ENCODE assay signal across 17 mouse cellular contexts in the genomic region with DNA sequence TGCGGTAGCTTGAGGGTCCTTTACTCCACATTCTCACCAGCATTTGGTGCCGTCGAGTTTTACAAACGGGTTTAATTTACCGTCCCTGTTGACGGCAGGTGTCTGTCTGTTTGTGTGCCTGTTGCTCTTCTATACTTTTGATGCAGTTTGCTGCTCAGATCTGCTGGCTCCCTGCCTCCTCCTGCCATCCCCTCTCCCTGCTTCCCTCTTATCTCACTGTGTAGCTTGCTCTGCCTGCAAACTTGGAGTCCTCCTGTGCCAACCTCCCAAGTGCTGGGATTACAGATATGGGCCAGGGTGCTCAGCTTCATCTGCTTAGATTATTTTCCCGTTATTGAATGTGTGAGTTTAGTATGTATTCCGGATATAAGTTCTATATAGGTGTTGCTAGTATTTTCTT. TPM values are rescaled to one million over a fixed set of nuclear protein-coding genes. Genes with fewer than 3 reads are reported as not detected.
DNase-seq lines count a peak whose midpoint lies in the region; ATAC-seq and TF ChIP-seq lines count a peak whose summit lies in the region.
"Had no signal": no experiment of that assay in that cellular context is flagged by ENCODE, and none has a peak within 500 bp of the region (broad histone marks: within the 10 kb centered on the region; RNA-seq: fewer than 3 reads in every experiment).

No protein-coding gene starts in this region.

- TF ChIP-seq EP300 in liver, postnatal 0 days (IDR thresholded peaks at IDR 0.05; ENCODE audit: low read depth), result peak; percentile 96

- intact Hi-C loops in left cerebral cortex, postnatal 4 days (cut with DNase I), result no loop called here
- intact Hi-C loops in left cerebral cortex, postnatal 10 days (cut with DNase I), result no loop called here

- no peak for TF ChIP-seq CTCF in G1E (IDR thresholded peaks at IDR 0.05; ENCODE audit: low read depth, low read length)
- TF ChIP-seq CTCF in liver, postnatal 0 days (IDR thresholded peaks at IDR 0.05; ENCODE audit: low read depth), result no peak

- H3K36me3 ChIP-seq in G1E (replicated peaks), result peaks cover 58% of the 10 kb centered on the region
- peaks cover 13% of the 10 kb centered on the region; the same call in 1 of the 2 replicates for H3K36me3 ChIP-seq in liver, postnatal 0 days (replicated peaks; ENCODE audit: insufficient read depth, low read length)

- no peaks in the 10 kb centered on the region for H3K27me3 ChIP-seq in G1E (ENCODE audit: insufficient read depth, low read length)
- H3K27me3 ChIP-seq in liver, postnatal 0 days (ENCODE audit: insufficient read depth, low read length), result no peaks in the 10 kb centered on the region
- H3K27me3 ChIP-seq: megakaryocyte, embryonic 14.5 days had no signal

- peak overlapping the region; percentile 92 for H3K27ac ChIP-seq in liver, postnatal 0 days (ENCODE audit: low read depth)
- H3K27ac ChIP-seq: hindbrain, embryonic 14.5 days had no signal

- DNase-seq in adrenal gland, postnatal 14 days, result peak; percentile 37
- DNase-seq in adrenal gland, postnatal 4 days (ENCODE audit: low spot score in 2 of 2), result no peak
- DNase-seq in G1E (ENCODE audit: low spot score), result no peak
- DNase-seq in liver, postnatal 0 days, result peak; percentile 56
- no peak for DNase-seq in urinary bladder, adult 18-20 months (ENCODE audit: low spot score in 2 of 2)
- no peak for DNase-seq in left cerebral cortex, postnatal 4 days
- no peak for DNase-seq in left cerebral cortex, postnatal 10 days (ENCODE audit: extremely low spot score in 1 of 2, low spot score in 2 of 2)
- DNase-seq: gastrocnemius, postnatal 36 days; kidney, adult 11 months; kidney, postnatal 36 days; lung, adult 18-20 months; right cerebral cortex, postnatal 4 days; thymus, adult 18-20 months had no signal

- H3K4me3 ChIP-seq in G1E (ENCODE audit: low read depth, low read length), result peak overlapping the region; percentile 64; the same call in 1 of the 2 replicates
- peak overlapping the region; percentile 22 for H3K4me3 ChIP-seq in liver, postnatal 0 days (ENCODE audit: low read depth, low read length)
- H3K4me3 ChIP-seq: megakaryocyte, embryonic 14.5 days had no signal

- no peaks in the 10 kb centered on the region for H3K9me3 ChIP-seq in G1E (replicated peaks)
- no peaks in the 10 kb centered on the region for H3K9me3 ChIP-seq in liver, postnatal 0 days (ENCODE audit: low read length)
- H3K9me3 ChIP-seq: megakaryocyte, embryonic 14.5 days had no signal

- peak overlapping the region; percentile 44 for H3K9ac ChIP-seq in liver, postnatal 0 days (replicated peaks)
- H3K9ac ChIP-seq: hindbrain, embryonic 14.5 days had no signal

- peak overlapping the region; percentile 67 for H3K4me2 ChIP-seq in liver, postnatal 0 days (ENCODE audit: low read depth, low read length)
- H3K4me2 ChIP-seq: hindbrain, embryonic 14.5 days had no signal

- H3K4me1 ChIP-seq in G1E (ENCODE audit: insufficient read depth, low read depth, low read length), result peaks cover 76% of the 10 kb centered on the region
- H3K4me1 ChIP-seq in liver, postnatal 0 days (ENCODE audit: insufficient read depth), result peaks cover 23% of the 10 kb centered on the region

- no peak for ATAC-seq in G1E (ENCODE audit: extremely low read depth, insufficient number of reproducible peaks, low FRiP score, poor library complexity, severe bottlenecking)
- peak; percentile 64 for ATAC-seq in erythroid progenitor cell, adult 5-6 weeks (replicated peaks; ENCODE audit: low FRiP score, poor library complexity, severe bottlenecking)
- ATAC-seq in liver, postnatal 0 days, result 0 out of 2 replicates have a peak, but pooled peaks have one; percentile 3

- 62% methylated on average over 8 of the region's 8 CpGs for WGBS in liver, postnatal 0 days (ENCODE audit: insufficient replicate concordance)

RNA-seq across cellular contexts. Expression of a gene that starts 3.5 kb away (rescaled TPM):
- 94.0 and 100 TPM in 2 replicates for total RNA-seq in adrenal gland, postnatal 14 days (2021)
- total RNA-seq in adrenal gland, postnatal 4 days (2021), result 100 to 1,000 TPM; 135 to 137 TPM
- total RNA-seq in G1E (2014; fragmentation: Nextera tagmentation) (122 and 167 TPM in 2 replicates), G1E (2017) (113 and 115 TPM in 2 replicates)
- 43.4 and 54.1 TPM in 2 replicates for polyA plus RNA-seq in G1E (2012)
- 223 and 293 TPM in 2 replicates for total RNA-seq in erythroid progenitor cell, adult 5-6 weeks (2015; ENCODE audit: low replicate concordance)
- total RNA-seq in erythroid progenitor cell, adult 5-6 weeks (2017; ENCODE audit: low replicate concordance), result 261 and 331 TPM in 2 replicates
- 60.5 and 62.9 TPM in 2 replicates for polyA plus RNA-seq in liver, postnatal 0 days (2015; fragmentation: Nextera tagmentation; extraction: Ambion mirVana)
- 10 to 100 TPM; 67.0 to 67.3 TPM for total RNA-seq in left cerebral cortex, postnatal 4 days (2021)
- 10 to 100 TPM; 59.8 to 62.4 TPM for total RNA-seq in left cerebral cortex, postnatal 10 days (2021)

RNA-seq across cellular contexts. Expression of a gene that starts 3.7 kb away (rescaled TPM):
- 19.9 and 23.5 TPM in 2 replicates for total RNA-seq in adrenal gland, postnatal 14 days (2021)
- total RNA-seq in adrenal gland, postnatal 4 days (2021), result 10 to 100 TPM; 26.9 to 28.7 TPM
- total RNA-seq in G1E (2014; fragmentation: Nextera tagmentation), result 21.6 and 26.3 TPM in 2 replicates
- total RNA-seq in G1E (2017), result 19.6 and 22.2 TPM in 2 replicates
- polyA plus RNA-seq in G1E (2012), result 9.8 and 11.6 TPM in 2 replicates
- total RNA-seq in erythroid progenitor cell, adult 5-6 weeks (2015; ENCODE audit: low replicate concordance), result 6.7 and 11.5 TPM in 2 replicates
- 10.7 and 13.9 TPM in 2 replicates for total RNA-seq in erythroid progenitor cell, adult 5-6 weeks (2017; ENCODE audit: low replicate concordance)
- 6.7 and 8.8 TPM in 2 replicates for polyA plus RNA-seq in liver, postnatal 0 days (2015; fragmentation: Nextera tagmentation; extraction: Ambion mirVana)
- total RNA-seq in left cerebral cortex, postnatal 4 days (2021), result 10 to 100 TPM; 31.5 to 33.8 TPM
- 10 to 100 TPM; 29.3 to 29.4 TPM for total RNA-seq in left cerebral cortex, postnatal 10 days (2021)

RNA-seq across cellular contexts. Expression of a gene that starts 48.3 kb away (rescaled TPM):
- total RNA-seq in adrenal gland, postnatal 14 days (2021), result 1.0 and 28.4 TPM in 2 replicates
- total RNA-seq in adrenal gland, postnatal 4 days (2021), result 10 to 100 TPM in 1 of 2 experiments, 1 to 10 TPM in 1; 1.1 to 17.4 TPM
- not detected in 2 replicates for total RNA-seq in G1E (2014; fragmentation: Nextera tagmentation)
- total RNA-seq in G1E (2017), result 0.05 and 0.12 TPM in 2 replicates
- polyA plus RNA-seq in G1E (2012), result not detected in 2 replicates
- not detected in 2 replicates for total RNA-seq in erythroid progenitor cell, adult 5-6 weeks (2015; ENCODE audit: low replicate concordance)
- not detected in 2 replicates for total RNA-seq in erythroid progenitor cell, adult 5-6 weeks (2017; ENCODE audit: low replicate concordance)
- polyA plus RNA-seq in liver, postnatal 0 days (2015; fragmentation: Nextera tagmentation; extraction: Ambion mirVana), result 93.8 and 97.1 TPM in 2 replicates
- total RNA-seq in left cerebral cortex, postnatal 4 days (2021), result not detected
- not detected for total RNA-seq in left cerebral cortex, postnatal 10 days (2021)
- total RNA-seq: gastrocnemius, postnatal 36 days; left cerebral cortex, adult 8-10 months had no signal

RNA-seq across cellular contexts. Expression of a gene that starts 50.0 kb away (rescaled TPM):
- total RNA-seq in adrenal gland, postnatal 14 days (2021), result 348 and 368 TPM in 2 replicates
- 100 to 1,000 TPM; 311 to 322 TPM for total RNA-seq in adrenal gland, postnatal 4 days (2021)
- total RNA-seq in G1E (2014; fragmentation: Nextera tagmentation) (206 and 208 TPM in 2 replicates), G1E (2017) (458 and 554 TPM in 2 replicates)
- 150 and 233 TPM in 2 replicates for polyA plus RNA-seq in G1E (2012)
- 113 and 132 TPM in 2 replicates for total RNA-seq in erythroid progenitor cell, adult 5-6 weeks (2015; ENCODE audit: low replicate concordance)
- total RNA-seq in erythroid progenitor cell, adult 5-6 weeks (2017; ENCODE audit: low replicate concordance), result 119 TPM in 2 replicates
- polyA plus RNA-seq in liver, postnatal 0 days (2015; fragmentation: Nextera tagmentation; extraction: Ambion mirVana), result 199 and 206 TPM in 2 replicates
- total RNA-seq in left cerebral cortex, postnatal 4 days (2021), result 100 to 1,000 TPM; 241 to 259 TPM
- total RNA-seq in left cerebral cortex, postnatal 10 days (2021), result 100 to 1,000 TPM; 300 to 304 TPM

Comparison
In these comparisons a context has a peak if more than half of its experiments do, and no peak if none do; other contexts are left out.
1. DNase-seq: peak in adrenal gland, postnatal 14 days (single experiment) and liver, postnatal 0 days (single experiment); none in adrenal gland, postnatal 4 days (0 of 2), G1E (single experiment), urinary bladder, adult 18-20 months (0 of 2), left cerebral cortex, postnatal 4 days (single experiment) and left cerebral cortex, postnatal 10 days (0 of 2).